ENCODE assay signal across 18 mouse cellular contexts in the genomic region with DNA sequence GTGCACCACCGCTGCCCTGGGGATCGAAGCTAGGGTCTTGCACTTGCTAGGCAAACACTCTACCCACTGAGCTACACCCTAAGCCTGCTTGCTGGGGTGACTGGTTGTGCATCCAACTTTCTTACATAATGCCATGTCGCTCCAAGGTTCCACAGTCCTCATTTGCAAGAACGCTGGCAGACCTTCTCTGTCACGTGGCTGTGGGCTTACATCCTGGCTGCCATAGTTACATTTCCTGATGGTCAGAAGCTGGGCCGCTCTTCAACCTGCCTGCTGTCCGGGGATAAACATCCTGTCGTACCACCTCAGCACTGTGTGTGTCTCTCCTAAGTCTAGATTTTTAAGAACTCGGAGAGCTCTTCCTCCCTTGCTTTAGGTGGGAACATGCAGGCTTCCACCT. TPM values are rescaled to one million over a fixed set of nuclear protein-coding genes. Genes with fewer than 3 reads are reported as not detected.
DNase-seq lines count a peak whose midpoint lies in the region; ATAC-seq and TF ChIP-seq lines count a peak whose summit lies in the region.
"Had no signal": no experiment of that assay in that cellular context is flagged by ENCODE, and none has a peak within 500 bp of the region (broad histone marks: within the 10 kb centered on the region; RNA-seq: fewer than 3 reads in every experiment).

No protein-coding gene starts in this region.

- H3K27me3 ChIP-seq in heart, adult 2 months (ENCODE audit: control insufficient read depth, insufficient read depth, low read length), result no peaks in the 10 kb centered on the region
- no peaks in the 10 kb centered on the region for H3K27me3 ChIP-seq in heart, embryonic 11.5 days (ENCODE audit: control insufficient read depth, insufficient read depth, low read length)
- no peaks in the 10 kb centered on the region for H3K27me3 ChIP-seq in kidney, embryonic 16.5 days (ENCODE audit: insufficient read depth, low read length)
- no peaks in the 10 kb centered on the region for H3K27me3 ChIP-seq in intestine, embryonic 16.5 days (replicated peaks; ENCODE audit: control insufficient read depth, insufficient read depth, low read length)
- no peaks in the 10 kb centered on the region for H3K27me3 ChIP-seq in forebrain, embryonic 14.5 days (replicated peaks; ENCODE audit: control insufficient read depth, insufficient read depth, low read length)
- H3K27me3 ChIP-seq: embryonic facial prominence, embryonic 12.5 days; neural tube, embryonic 15.5 days had no signal

- H3K4me3 ChIP-seq in heart, adult 2 months, result no peak overlapping the region
- H3K4me3 ChIP-seq in heart, embryonic 11.5 days (ENCODE audit: low read depth, low read length), result no peak overlapping the region
- no peak overlapping the region for H3K4me3 ChIP-seq in kidney, embryonic 16.5 days (ENCODE audit: low read length)
- H3K4me3 ChIP-seq in intestine, embryonic 16.5 days (ENCODE audit: low read length), result no peak overlapping the region
- no peak overlapping the region for H3K4me3 ChIP-seq in forebrain, embryonic 14.5 days (ENCODE audit: low read depth, low read length)
- H3K4me3 ChIP-seq: embryonic facial prominence, embryonic 12.5 days; heart, embryonic 13.5 days; neural tube, embryonic 15.5 days had no signal

- TF ChIP-seq POLR2A in heart, adult 2 months (IDR thresholded peaks at IDR 0.05; ENCODE audit: insufficient read depth, low read depth, low read length), result no peak

- no peaks in the 10 kb centered on the region for H3K9me3 ChIP-seq in heart, embryonic 11.5 days (replicated peaks; ENCODE audit: control insufficient read depth, low read length)
- H3K9me3 ChIP-seq in kidney, embryonic 16.5 days (ENCODE audit: low read length), result no peaks in the 10 kb centered on the region
- H3K9me3 ChIP-seq in intestine, embryonic 16.5 days (ENCODE audit: control insufficient read depth, low read length), result no peaks in the 10 kb centered on the region
- H3K9me3 ChIP-seq in forebrain, embryonic 14.5 days (replicated peaks; ENCODE audit: control insufficient read depth, low read length), result no peaks in the 10 kb centered on the region
- H3K9me3 ChIP-seq: embryonic facial prominence, embryonic 12.5 days; heart, embryonic 13.5 days; neural tube, embryonic 15.5 days had no signal

- no peak overlapping the region for H3K9ac ChIP-seq in heart, adult 2 months (ENCODE audit: low read depth, low read length)
- H3K9ac ChIP-seq in heart, embryonic 11.5 days (ENCODE audit: low read depth, low read length), result no peak overlapping the region
- H3K9ac ChIP-seq in kidney, embryonic 16.5 days (replicated peaks; ENCODE audit: low read length), result no peak overlapping the region
- H3K9ac ChIP-seq in intestine, embryonic 16.5 days (ENCODE audit: low read depth, low read length), result no peak overlapping the region
- H3K9ac ChIP-seq in forebrain, embryonic 14.5 days (ENCODE audit: low read length), result no peak overlapping the region
- H3K9ac ChIP-seq: embryonic facial prominence, embryonic 12.5 days; heart, embryonic 13.5 days; liver, embryonic 14.5 days; neural tube, embryonic 15.5 days had no signal

- 46% methylated on average over 9 of the region's 9 CpGs for WGBS in heart, adult 2 months
- WGBS in heart, embryonic 11.5 days (ENCODE audit: insufficient replicate concordance), result 73% methylated on average over 9 of the region's 9 CpGs
- WGBS in kidney, embryonic 16.5 days, result 76% methylated on average over 9 of the region's 9 CpGs
- 67% methylated on average over 9 of the region's 9 CpGs for WGBS in intestine, embryonic 16.5 days
- WGBS in forebrain, embryonic 14.5 days, result 86% methylated on average over 9 of the region's 9 CpGs

- DNase-seq in heart, adult 2 months, result peak in 1 of 2 experiments; percentile 65
- DNase-seq in adrenal gland, postnatal 36 days, result peak; percentile 54 to 64
- DNase-seq in lung, postnatal 25 days (ENCODE audit: low spot score), result peak; percentile 78
- no peak for DNase-seq in spleen, adult 12 weeks (ENCODE audit: low spot score)
- no peak for DNase-seq in forebrain, embryonic 14.5 days (ENCODE audit: low spot score)
- DNase-seq: cerebellum, postnatal 10 days; midbrain, embryonic 14.5 days had no signal

- H3K79me2 ChIP-seq in heart, adult 2 months (replicated peaks; ENCODE audit: control insufficient read depth, insufficient read depth, low read length), result no peaks in the 10 kb centered on the region

- H3K27ac ChIP-seq in heart, adult 2 months, result peak overlapping the region; percentile 63
- H3K27ac ChIP-seq in heart, embryonic 11.5 days (ENCODE audit: low read depth, low read length), result no peak overlapping the region
- peak overlapping the region; percentile 51; the same call in 1 of the 2 replicates for H3K27ac ChIP-seq in kidney, embryonic 16.5 days (ENCODE audit: low read length)
- no peak overlapping the region; the same call in 1 of the 2 replicates for H3K27ac ChIP-seq in intestine, embryonic 16.5 days (ENCODE audit: low read length)
- no peak overlapping the region for H3K27ac ChIP-seq in forebrain, embryonic 14.5 days (ENCODE audit: low read depth, low read length)
- H3K27ac ChIP-seq: embryonic facial prominence, embryonic 12.5 days; heart, embryonic 13.5 days; liver, embryonic 14.5 days; neural tube, embryonic 15.5 days had no signal

- TF ChIP-seq CTCF in heart, adult 2 months (IDR thresholded peaks at IDR 0.05), result no peak

- H3K4me2 ChIP-seq in heart, embryonic 11.5 days, result no peak overlapping the region
- no peak overlapping the region for H3K4me2 ChIP-seq in kidney, embryonic 16.5 days (replicated peaks; ENCODE audit: low read depth, low read length)
- H3K4me2 ChIP-seq in intestine, embryonic 16.5 days (ENCODE audit: low read depth, low read length), result no peak overlapping the region
- no peak overlapping the region for H3K4me2 ChIP-seq in forebrain, embryonic 14.5 days (ENCODE audit: low read length)
- H3K4me2 ChIP-seq: embryonic facial prominence, embryonic 12.5 days; heart, embryonic 13.5 days; neural tube, embryonic 15.5 days had no signal

- H3K36me3 ChIP-seq in heart, adult 2 months (ENCODE audit: control insufficient read depth, insufficient read depth, low read length), result no peaks in the 10 kb centered on the region
- H3K36me3 ChIP-seq in heart, embryonic 11.5 days (ENCODE audit: control insufficient read depth, insufficient read depth, low read length), result no peaks in the 10 kb centered on the region
- no peaks in the 10 kb centered on the region for H3K36me3 ChIP-seq in kidney, embryonic 16.5 days (ENCODE audit: insufficient read depth, low read length)
- H3K36me3 ChIP-seq in intestine, embryonic 16.5 days (ENCODE audit: control insufficient read depth, insufficient read depth, low read length), result no peaks in the 10 kb centered on the region
- no peaks in the 10 kb centered on the region for H3K36me3 ChIP-seq in forebrain, embryonic 14.5 days (ENCODE audit: control insufficient read depth, insufficient read depth, low read length)
- H3K36me3 ChIP-seq: embryonic facial prominence, embryonic 12.5 days; heart, embryonic 13.5 days; neural tube, embryonic 15.5 days had no signal

- intact Hi-C loops in heart, adult 2 months (cut with DNase I), result loop anchor here (10.0 kb wide), 1 partner anchor 210 kb away; no protein-coding TSS in a partner anchor

- no peak for ATAC-seq in heart, embryonic 11.5 days (replicated peaks; ENCODE audit: insufficient number of reproducible peaks, low FRiP score, low TSS enrichment)
- no peak for ATAC-seq in kidney, embryonic 16.5 days (ENCODE audit: low FRiP score, low TSS enrichment)
- ATAC-seq in intestine, embryonic 16.5 days, result no peak
- no peak for ATAC-seq in forebrain, embryonic 14.5 days
- ATAC-seq: forebrain, embryonic 16.5 days; Patski had no signal

- H3K4me1 ChIP-seq in heart, adult 2 months (ENCODE audit: control insufficient read depth, insufficient read depth, low read length), result peaks cover 15% of the 10 kb centered on the region
- H3K4me1 ChIP-seq in heart, embryonic 11.5 days (ENCODE audit: control insufficient read depth, insufficient read depth, low read length), result no peaks in the 10 kb centered on the region
- no peaks in the 10 kb centered on the region; the same call in 1 of the 2 replicates for H3K4me1 ChIP-seq in kidney, embryonic 16.5 days (ENCODE audit: insufficient read depth, low read length)
- H3K4me1 ChIP-seq in intestine, embryonic 16.5 days (ENCODE audit: control insufficient read depth, insufficient read depth, low read length), result peaks cover 6% of the 10 kb centered on the region
- H3K4me1 ChIP-seq in forebrain, embryonic 14.5 days (ENCODE audit: control insufficient read depth, insufficient read depth, low read length), result no peaks in the 10 kb centered on the region
- H3K4me1 ChIP-seq: neural tube, embryonic 15.5 days had no signal

- TF ChIP-seq EP300 in heart, adult 2 months (IDR thresholded peaks at IDR 0.05; ENCODE audit: insufficient read depth, low read depth, low read length), result peak; percentile 87; the same call in 1 of the 2 replicates

RNA-seq across cellular contexts. Expression of gene Ppp1r16b, which starts 10.5 kb away (rescaled TPM):
- 10 to 100 TPM; 10.4 to 12.3 TPM for total RNA-seq in heart, adult 2 months (2021)
- 3.3 and 5.3 TPM in 2 replicates for polyA plus RNA-seq in heart, adult 2 months (2012; rRNA removed)
- polyA plus RNA-seq in heart, embryonic 11.5 days (2014; fragmentation: Nextera tagmentation; extraction: Ambion mirVana), result 4.5 TPM in 2 replicates
- 10 to 100 TPM in 1 of 2 experiments, 1 to 10 TPM in 1; 8.8 to 14.1 TPM for total RNA-seq in adrenal gland, postnatal 36 days (2021)
- 14.1 and 17.7 TPM in 2 replicates for polyA plus RNA-seq in kidney, embryonic 16.5 days (2015; fragmentation: Nextera tagmentation; extraction: Ambion mirVana)
- 3.5 and 4.0 TPM in 2 replicates for polyA plus RNA-seq in intestine, embryonic 16.5 days (2015; fragmentation: Nextera tagmentation; extraction: Ambion mirVana)
- polyA plus RNA-seq in forebrain, embryonic 14.5 days (2014; fragmentation: Nextera tagmentation; extraction: Ambion mirVana), result 12.4 and 18.4 TPM in 2 replicates

RNA-seq across cellular contexts. Expression of gene Actr5, which starts 30.0 kb away (rescaled TPM):
- total RNA-seq in heart, adult 2 months (2021), result 1 to 10 TPM; 4.8 to 6.4 TPM
- 2.9 and 3.5 TPM in 2 replicates for polyA plus RNA-seq in heart, adult 2 months (2012; rRNA removed)
- 8.7 and 8.8 TPM in 2 replicates for polyA plus RNA-seq in heart, embryonic 11.5 days (2014; fragmentation: Nextera tagmentation; extraction: Ambion mirVana)
- 10 to 100 TPM; 11.0 to 11.9 TPM for total RNA-seq in adrenal gland, postnatal 36 days (2021)
- 5.1 and 9.7 TPM in 2 replicates for polyA plus RNA-seq in kidney, embryonic 16.5 days (2015; fragmentation: Nextera tagmentation; extraction: Ambion mirVana)
- 1.0 and 3.8 TPM in 2 replicates for polyA plus RNA-seq in intestine, embryonic 16.5 days (2015; fragmentation: Nextera tagmentation; extraction: Ambion mirVana)
- 10.4 and 12.8 TPM in 2 replicates for polyA plus RNA-seq in forebrain, embryonic 14.5 days (2014; fragmentation: Nextera tagmentation; extraction: Ambion mirVana)

RNA-seq across cellular contexts. Expression of gene Slc32a1, which starts 44.1 kb away (rescaled TPM):
- total RNA-seq in heart, adult 2 months (2021), result not detected
- not detected in 2 replicates for polyA plus RNA-seq in heart, adult 2 months (2012; rRNA removed)
- polyA plus RNA-seq in heart, embryonic 11.5 days (2014; fragmentation: Nextera tagmentation; extraction: Ambion mirVana), result 0.07 and 0.10 TPM in 2 replicates
- total RNA-seq in adrenal gland, postnatal 36 days (2021), result not detected
- 0.12 TPM in 1 of 2 replicates, not detected in the other for polyA plus RNA-seq in kidney, embryonic 16.5 days (2015; fragmentation: Nextera tagmentation; extraction: Ambion mirVana)
- not detected in 2 replicates for polyA plus RNA-seq in intestine, embryonic 16.5 days (2015; fragmentation: Nextera tagmentation; extraction: Ambion mirVana)
- polyA plus RNA-seq in forebrain, embryonic 14.5 days (2014; fragmentation: Nextera tagmentation; extraction: Ambion mirVana), result 4.6 and 6.4 TPM in 2 replicates
- polyA plus RNA-seq: embryonic facial prominence, embryonic 12.5 days; heart, embryonic 13.5 days; intestine, embryonic 14.5 days; Patski; small intestine, adult 2 months had no signal

Comparison
In these comparisons a context has a peak if more than half of its experiments do, and no peak if none do; other contexts are left out.
1. H3K27ac ChIP-seq: peak in heart, adult 2 months (single experiment) and kidney, embryonic 16.5 days (single experiment); none in heart, embryonic 11.5 days (single experiment), intestine, embryonic 16.5 days (single experiment) and forebrain, embryonic 14.5 days (single experiment).
2. DNase-seq: peak in adrenal gland, postnatal 36 days (2 of 2) and lung, postnatal 25 days (single experiment); none in spleen, adult 12 weeks (single experiment) and forebrain, embryonic 14.5 days (single experiment).